In the genomic region with DNA sequence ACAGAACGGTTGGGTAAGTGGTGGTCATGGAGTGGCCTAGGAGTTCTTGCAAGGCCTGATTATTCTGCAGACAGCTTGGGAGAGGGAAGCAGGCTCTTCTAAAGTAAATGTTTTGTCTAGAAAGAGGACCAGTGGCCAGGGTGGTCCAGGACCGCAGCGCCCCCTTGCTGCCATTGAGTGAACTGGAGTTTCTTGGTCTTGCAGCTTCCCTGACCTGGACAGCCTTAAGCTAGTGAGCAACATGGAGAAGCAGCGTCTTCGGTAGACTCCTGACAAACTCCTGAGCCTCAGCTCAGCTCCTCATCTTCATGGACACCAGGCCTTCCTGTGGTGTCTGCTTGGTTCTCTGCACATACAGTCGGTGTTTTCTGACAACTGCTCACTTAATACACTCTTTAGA, we compare ENCODE assay signal across 9 mouse cellular contexts.
DNase-seq lines count a peak whose midpoint lies in the region; ATAC-seq lines count a peak whose summit lies in the region.
"Had no signal": no experiment of that assay in that cellular context is flagged by ENCODE, and none has a peak within 500 bp of the region (broad histone marks: within the 10 kb centered on the region; RNA-seq: fewer than 3 reads in every experiment).

No protein-coding gene starts in this region.

- no peak for ATAC-seq in forebrain, embryonic 15.5 days (replicated peaks)
- no peak for ATAC-seq in midbrain, embryonic 13.5 days

- no peaks in the 10 kb centered on the region for H3K4me1 ChIP-seq in forebrain, embryonic 10.5 days
- H3K4me1 ChIP-seq in forebrain, embryonic 15.5 days, result no peaks in the 10 kb centered on the region
- no peaks in the 10 kb centered on the region for H3K4me1 ChIP-seq in midbrain, embryonic 10.5 days
- H3K4me1 ChIP-seq in midbrain, embryonic 13.5 days (replicated peaks), result no peaks in the 10 kb centered on the region
- H3K4me1 ChIP-seq: liver, embryonic 15.5 days had no signal

- no peak overlapping the region for H3K9ac ChIP-seq in forebrain, embryonic 15.5 days (replicated peaks)
- no peak overlapping the region for H3K9ac ChIP-seq in midbrain, embryonic 13.5 days (replicated peaks)
- H3K9ac ChIP-seq: liver, embryonic 15.5 days had no signal

- no peak overlapping the region for H3K27ac ChIP-seq in forebrain, embryonic 10.5 days
- no peak overlapping the region for H3K27ac ChIP-seq in forebrain, embryonic 15.5 days (replicated peaks)
- H3K27ac ChIP-seq in midbrain, embryonic 10.5 days (replicated peaks), result no peak overlapping the region
- H3K27ac ChIP-seq in midbrain, embryonic 13.5 days, result no peak overlapping the region
- H3K27ac ChIP-seq: liver, embryonic 15.5 days had no signal

- no peaks in the 10 kb centered on the region for H3K9me3 ChIP-seq in forebrain, embryonic 10.5 days
- H3K9me3 ChIP-seq in forebrain, embryonic 15.5 days, result no peaks in the 10 kb centered on the region
- no peaks in the 10 kb centered on the region for H3K9me3 ChIP-seq in midbrain, embryonic 10.5 days (replicated peaks)
- H3K9me3 ChIP-seq in midbrain, embryonic 13.5 days, result no peaks in the 10 kb centered on the region
- H3K9me3 ChIP-seq: liver, embryonic 15.5 days had no signal

- no peak overlapping the region for H3K4me3 ChIP-seq in forebrain, embryonic 10.5 days
- H3K4me3 ChIP-seq in forebrain, embryonic 15.5 days, result no peak overlapping the region
- H3K4me3 ChIP-seq in midbrain, embryonic 10.5 days, result no peak overlapping the region
- no peak overlapping the region for H3K4me3 ChIP-seq in midbrain, embryonic 13.5 days (replicated peaks)
- H3K4me3 ChIP-seq: liver, embryonic 15.5 days had no signal

- no peak overlapping the region for H3K4me2 ChIP-seq in forebrain, embryonic 15.5 days (replicated peaks)
- no peak overlapping the region for H3K4me2 ChIP-seq in midbrain, embryonic 13.5 days (replicated peaks)
- H3K4me2 ChIP-seq: liver, embryonic 15.5 days had no signal

- no peaks in the 10 kb centered on the region for H3K27me3 ChIP-seq in forebrain, embryonic 10.5 days (ENCODE audit: poor library complexity, severe bottlenecking)
- H3K27me3 ChIP-seq in forebrain, embryonic 15.5 days, result no peaks in the 10 kb centered on the region
- no peaks in the 10 kb centered on the region for H3K27me3 ChIP-seq in midbrain, embryonic 10.5 days (ENCODE audit: low read depth, poor library complexity, severe bottlenecking)
- no peaks in the 10 kb centered on the region for H3K27me3 ChIP-seq in midbrain, embryonic 13.5 days
- H3K27me3 ChIP-seq: liver, embryonic 15.5 days had no signal

- peak; percentile 26 for DNase-seq in forebrain, embryonic 10.5 days (ENCODE audit: extremely low spot score, low spot score)
- DNase-seq in midbrain, embryonic 10.5 days (ENCODE audit: low spot score), result peak; percentile 61
- peak; percentile 20 to 26 for DNase-seq in adrenal gland, postnatal 36 days
- DNase-seq in kidney, postnatal 25 days, result peak; percentile 39 to 56
- DNase-seq in naive thymus-derived CD4-positive, alpha-beta T cell, adult 2 months (ENCODE audit: low read depth), result peak; percentile 33
- DNase-seq in MN1 (ENCODE audit: low spot score), result no peak

- no peaks in the 10 kb centered on the region for H3K36me3 ChIP-seq in forebrain, embryonic 10.5 days (replicated peaks)
- no peaks in the 10 kb centered on the region for H3K36me3 ChIP-seq in forebrain, embryonic 15.5 days
- H3K36me3 ChIP-seq in midbrain, embryonic 10.5 days, result no peaks in the 10 kb centered on the region
- no peaks in the 10 kb centered on the region for H3K36me3 ChIP-seq in midbrain, embryonic 13.5 days
- H3K36me3 ChIP-seq: liver, embryonic 15.5 days had no signal

- 62% methylated on average over 6 of the region's 6 CpGs for WGBS in forebrain, embryonic 10.5 days
- 61% methylated on average over 6 of the region's 6 CpGs for WGBS in forebrain, embryonic 15.5 days
- WGBS in midbrain, embryonic 10.5 days, result 60% methylated on average over 6 of the region's 6 CpGs
- WGBS in midbrain, embryonic 13.5 days, result 68% methylated on average over 6 of the region's 6 CpGs
